Mouse (Mus musculus): ENCODE measurements around the gene Olfr283. TPM values are rescaled to one million over a fixed set of nuclear protein-coding genes. Genes with fewer than 3 reads are reported as not detected.

Gene Olfr283
- polyA plus RNA-seq (2014; fragmentation: Illumina TruSeq; extraction: RNeasy Lipid Tissue Mini Kit (QIAGEN cat#74804)) = not detected

DNA sequence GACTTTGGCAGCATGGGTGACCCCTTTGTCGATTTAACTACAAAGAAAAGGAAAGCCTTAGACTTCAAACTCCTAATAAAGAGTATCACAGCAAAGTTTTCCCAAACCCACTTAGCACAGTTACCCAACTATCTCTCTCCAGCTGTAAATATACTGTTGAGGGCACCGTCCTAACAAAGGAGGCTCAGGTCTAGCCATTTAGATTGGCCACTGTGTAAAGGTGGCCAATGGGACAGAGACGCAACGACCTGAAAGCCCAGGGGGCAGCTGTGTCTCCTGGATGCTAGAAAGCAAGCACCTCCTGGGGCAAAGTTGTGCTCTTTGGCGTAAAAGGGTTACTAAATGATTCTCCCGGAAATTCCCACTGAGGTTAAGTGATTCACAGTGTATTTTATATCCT is at the start of gene Olfr283:
Gene Olfr283, minus strand, starts transcription at position 101 of the 400 bp plus-strand sequence.

DNA sequence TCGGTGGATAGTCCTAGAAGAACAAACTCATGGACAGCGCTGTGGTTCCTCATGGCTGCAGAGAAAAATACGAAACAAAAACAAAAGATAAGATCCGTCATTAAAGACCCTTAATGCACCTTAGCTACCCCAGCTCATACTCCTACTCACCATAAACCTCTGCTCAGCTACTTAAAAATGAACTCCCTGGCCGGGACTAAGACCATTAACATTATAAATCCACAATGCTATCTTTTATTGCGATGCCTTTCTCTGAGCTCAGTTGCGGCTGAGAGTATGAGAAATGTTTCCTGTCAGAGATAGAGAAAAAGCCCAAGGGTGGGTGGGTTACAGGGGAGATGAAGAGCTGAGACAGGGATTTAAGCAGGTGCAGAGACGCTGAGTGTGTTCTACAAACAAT is 39.9 kb downstream of the Olfr283 start, which contains the start of gene Olfr284:
Gene Olfr284, minus strand, starts transcription at position 101 of the 400 bp plus-strand sequence.

Other genes starting within 250 kb of the Olfr283 start
- 23.2 TPM for gene Asb8, start 215.3 kb downstream of the Olfr283 start, polyA plus RNA-seq (2014; fragmentation: Illumina TruSeq; extraction: RNeasy Lipid Tissue Mini Kit (QIAGEN cat#74804))
- 0.14 TPM for gene Ccdc184, start 213.8 kb downstream of the Olfr283 start, polyA plus RNA-seq (2014; fragmentation: Illumina TruSeq; extraction: RNeasy Lipid Tissue Mini Kit (QIAGEN cat#74804))
- not detected for gene Olfr288, start 185.4 kb downstream of the Olfr283 start, polyA plus RNA-seq (2014; fragmentation: Illumina TruSeq; extraction: RNeasy Lipid Tissue Mini Kit (QIAGEN cat#74804))
- gene Gm44579, start 160.0 kb downstream of the Olfr283 start, polyA plus RNA-seq (2014; fragmentation: Illumina TruSeq; extraction: RNeasy Lipid Tissue Mini Kit (QIAGEN cat#74804)) = 2.5 TPM
- not detected for gene Olfr287, start 159.9 kb downstream of the Olfr283 start, polyA plus RNA-seq (2014; fragmentation: Illumina TruSeq; extraction: RNeasy Lipid Tissue Mini Kit (QIAGEN cat#74804))
- not detected for gene Olfr286, start 146.5 kb downstream of the Olfr283 start, polyA plus RNA-seq (2014; fragmentation: Illumina TruSeq; extraction: RNeasy Lipid Tissue Mini Kit (QIAGEN cat#74804))
- gene H1fnt, start 123.7 kb downstream of the Olfr283 start, polyA plus RNA-seq (2014; fragmentation: Illumina TruSeq; extraction: RNeasy Lipid Tissue Mini Kit (QIAGEN cat#74804)) = not detected
- gene Zfp641, start 84.8 kb downstream of the Olfr283 start, polyA plus RNA-seq (2014; fragmentation: Illumina TruSeq; extraction: RNeasy Lipid Tissue Mini Kit (QIAGEN cat#74804)) = 1.7 TPM
- not detected for gene Olfr285, start 63.6 kb downstream of the Olfr283 start, polyA plus RNA-seq (2014; fragmentation: Illumina TruSeq; extraction: RNeasy Lipid Tissue Mini Kit (QIAGEN cat#74804))
- not detected for gene Olfr284, start 40.0 kb downstream of the Olfr283 start, polyA plus RNA-seq (2014; fragmentation: Illumina TruSeq; extraction: RNeasy Lipid Tissue Mini Kit (QIAGEN cat#74804))
- gene Olfr282, start 50.3 kb upstream of the Olfr283 start, polyA plus RNA-seq (2014; fragmentation: Illumina TruSeq; extraction: RNeasy Lipid Tissue Mini Kit (QIAGEN cat#74804)) = not detected
- gene Olfr281, start 71.6 kb upstream of the Olfr283 start, polyA plus RNA-seq (2014; fragmentation: Illumina TruSeq; extraction: RNeasy Lipid Tissue Mini Kit (QIAGEN cat#74804)) = not detected
- not detected for gene OR5BS1P, start 89.0 kb upstream of the Olfr283 start, polyA plus RNA-seq (2014; fragmentation: Illumina TruSeq; extraction: RNeasy Lipid Tissue Mini Kit (QIAGEN cat#74804))
- not detected for gene Lalba, start 101.8 kb upstream of the Olfr283 start, polyA plus RNA-seq (2014; fragmentation: Illumina TruSeq; extraction: RNeasy Lipid Tissue Mini Kit (QIAGEN cat#74804))
- gene Olfr279, start 111.5 kb upstream of the Olfr283 start, polyA plus RNA-seq (2014; fragmentation: Illumina TruSeq; extraction: RNeasy Lipid Tissue Mini Kit (QIAGEN cat#74804)) = not detected
- gene Kansl2, start 153.3 kb upstream of the Olfr283 start, polyA plus RNA-seq (2014; fragmentation: Illumina TruSeq; extraction: RNeasy Lipid Tissue Mini Kit (QIAGEN cat#74804)) = 44.5 TPM
- gene Ccnt1, start 190.0 kb upstream of the Olfr283 start, polyA plus RNA-seq (2014; fragmentation: Illumina TruSeq; extraction: RNeasy Lipid Tissue Mini Kit (QIAGEN cat#74804)) = 102 TPM
- not detected for gene 4930415O20Rik, start 190.1 kb upstream of the Olfr283 start, polyA plus RNA-seq (2014; fragmentation: Illumina TruSeq; extraction: RNeasy Lipid Tissue Mini Kit (QIAGEN cat#74804))
- 3.8 TPM for gene Adcy6, start 229.1 kb upstream of the Olfr283 start, polyA plus RNA-seq (2014; fragmentation: Illumina TruSeq; extraction: RNeasy Lipid Tissue Mini Kit (QIAGEN cat#74804))
- gene Cacnb3, start 249.9 kb upstream of the Olfr283 start, polyA plus RNA-seq (2014; fragmentation: Illumina TruSeq; extraction: RNeasy Lipid Tissue Mini Kit (QIAGEN cat#74804)) = 0.48 TPM